Mouse (Mus musculus): ENCODE results near the gene Rfk.

GRCm38 (mm10) chr19:17428561-17428914, 34.7 kb downstream of the Rfk start:
- TF ChIP-seq POLR2A (IDR thresholded peaks at IDR 0.05; ENCODE audit: low read depth, low read length) (no peak), CTCF (IDR thresholded peaks at IDR 0.05; ENCODE audit: extremely low read depth, insufficient read length, insufficient replicate concordance, low read depth, low read length) (no peak)

Data from small intestine, adult 2 months (tissue).